Mouse (Mus musculus): Measurements from ENCODE around the gene Eif2b5. TPM values are rescaled to one million over a fixed set of nuclear protein-coding genes. Genes with fewer than 3 reads are reported as not detected.
"Not testable (repeated sequence)": the region's sequence is repeated elsewhere in the genome, so short reads cannot be mapped to it uniquely, and the experiment has no call there.

Gene Eif2b5
- polyA plus RNA-seq, 1 experiment from 2014 or later, result 137 TPM

GRCm38 (mm10) chr16:20476857-20477256, 21.8 kb upstream of the Eif2b5 start:
- Histone ChIP-seq H3K9me3 (no peaks in the 10 kb centered on the region), H3K27ac (peak overlapping the region; percentile 50; the same call in 1 of the 2 replicates), H3K9ac (no peak overlapping the region), H3K4me1 (0 out of 2 replicates have a peak, but pooled peaks cover 5% of the 10 kb centered on the region), H3K4me2 (replicated peaks) (no peak overlapping the region), H3K4me3 (no peak overlapping the region), H3K27me3 (no peaks in the 10 kb centered on the region), H3K36me3 (no peaks in the 10 kb centered on the region)
- no peak for ATAC-seq (ENCODE audit: insufficient number of reproducible peaks, insufficient read depth, low FRiP score, low TSS enrichment)
- WGBS, result 47% methylated on average over 1 of the region's 1 CpGs

GRCm38 (mm10) chr16:20477270-20477669, 21.3 kb upstream of the Eif2b5 start:
- peak overlapping the region; percentile 50; the same call in 1 of the 2 replicates for H3K27ac ChIP-seq
- WGBS, result 60% methylated on average over 2 of the region's 3 CpGs
- no peak overlapping the region for H3K4me3 ChIP-seq
- no peaks in the 10 kb centered on the region for H3K9me3 ChIP-seq
- ATAC-seq (ENCODE audit: insufficient number of reproducible peaks, insufficient read depth, low FRiP score, low TSS enrichment), result no peak
- no peak overlapping the region for H3K9ac ChIP-seq
- H3K4me2 ChIP-seq (replicated peaks), result no peak overlapping the region
- H3K27me3 ChIP-seq, result no peaks in the 10 kb centered on the region
- H3K4me1 ChIP-seq, result 0 out of 2 replicates have a peak, but pooled peaks cover 5% of the 10 kb centered on the region
- no peaks in the 10 kb centered on the region for H3K36me3 ChIP-seq

GRCm38 (mm10) chr16:20478504-20478903, 20.1 kb upstream of the Eif2b5 start:
- WGBS, result 50% methylated on average over 2 of the region's 2 CpGs
- H3K9ac ChIP-seq, result no peak overlapping the region
- no peak overlapping the region for H3K27ac ChIP-seq
- H3K4me1 ChIP-seq, result 0 out of 2 replicates have a peak, but pooled peaks cover 5% of the 10 kb centered on the region
- H3K27me3 ChIP-seq, result no peaks in the 10 kb centered on the region
- H3K9me3 ChIP-seq, result no peaks in the 10 kb centered on the region
- no peak for ATAC-seq (ENCODE audit: insufficient number of reproducible peaks, insufficient read depth, low FRiP score, low TSS enrichment)
- no peak overlapping the region for H3K4me3 ChIP-seq
- no peaks in the 10 kb centered on the region for H3K36me3 ChIP-seq
- no peak overlapping the region for H3K4me2 ChIP-seq (replicated peaks)

- not testable (repeated sequence) for H3K36me3 ChIP-seq; H3K4me2 ChIP-seq (replicated peaks)
Measured at GRCm38 (mm10) chr16:20479026-20479760, 19.4 kb upstream of the Eif2b5 start.

GRCm38 (mm10) chr16:20480115-20480514, 18.5 kb upstream of the Eif2b5 start:
- 35% methylated on average over 3 of the region's 3 CpGs for WGBS
- no peak overlapping the region for H3K4me2 ChIP-seq (replicated peaks)
- H3K4me3 ChIP-seq, result no peak overlapping the region
- 0 out of 2 replicates have a peak, but pooled peaks cover 5% of the 10 kb centered on the region for H3K4me1 ChIP-seq
- no peak overlapping the region for H3K27ac ChIP-seq
- ATAC-seq (ENCODE audit: insufficient number of reproducible peaks, insufficient read depth, low FRiP score, low TSS enrichment), result no peak
- H3K36me3 ChIP-seq, result no peaks in the 10 kb centered on the region
- H3K27me3 ChIP-seq, result no peaks in the 10 kb centered on the region
- H3K9me3 ChIP-seq, result no peaks in the 10 kb centered on the region
- no peak overlapping the region for H3K9ac ChIP-seq

More at GRCm38 (mm10) chr16:20479026-20479760, 19.4 kb upstream of the Eif2b5 start:
- H3K4me3 ChIP-seq; ATAC-seq (ENCODE audit: insufficient number of reproducible peaks, insufficient read depth, low FRiP score, low TSS enrichment); H3K9me3 ChIP-seq; H3K9ac ChIP-seq; H3K27ac ChIP-seq; H3K4me1 ChIP-seq; H3K27me3 ChIP-seq: not testable (repeated sequence)
- WGBS, result 89% methylated on average over 12 of the region's 12 CpGs

GRCm38 (mm10) chr16:20481746-20482145, 16.9 kb upstream of the Eif2b5 start:
- Histone ChIP-seq H3K4me2 (replicated peaks) (no peak overlapping the region), H3K36me3 (no peaks in the 10 kb centered on the region), H3K4me3 (no peak overlapping the region), H3K4me1 (0 out of 2 replicates have a peak, but pooled peaks cover 5% of the 10 kb centered on the region), H3K9ac (no peak overlapping the region), H3K27me3 (no peaks in the 10 kb centered on the region), H3K27ac (no peak overlapping the region), H3K9me3 (no peaks in the 10 kb centered on the region)
- no peak for ATAC-seq (ENCODE audit: insufficient number of reproducible peaks, insufficient read depth, low FRiP score, low TSS enrichment)
- WGBS, result 53% methylated on average over 2 of the region's 2 CpGs

GRCm38 (mm10) chr16:20483716-20484115, 14.9 kb upstream of the Eif2b5 start:
- H3K27me3 ChIP-seq; H3K4me2 ChIP-seq (replicated peaks); H3K4me1 ChIP-seq; H3K9ac ChIP-seq; H3K4me3 ChIP-seq; H3K36me3 ChIP-seq; H3K27ac ChIP-seq; ATAC-seq (ENCODE audit: insufficient number of reproducible peaks, insufficient read depth, low FRiP score, low TSS enrichment); H3K9me3 ChIP-seq: not testable (repeated sequence)
- WGBS, result 86% methylated on average over 7 of the region's 7 CpGs

GRCm38 (mm10) chr16:20485061-20485460, 13.6 kb upstream of the Eif2b5 start:
- no peaks in the 10 kb centered on the region for H3K4me1 ChIP-seq
- no peak overlapping the region for H3K9ac ChIP-seq
- H3K27ac ChIP-seq, result no peak overlapping the region
- H3K27me3 ChIP-seq, result no peaks in the 10 kb centered on the region
- 44% methylated on average over 4 of the region's 4 CpGs for WGBS
- no peak for ATAC-seq (ENCODE audit: insufficient number of reproducible peaks, insufficient read depth, low FRiP score, low TSS enrichment)
- H3K36me3 ChIP-seq, result no peaks in the 10 kb centered on the region
- no peak overlapping the region for H3K4me3 ChIP-seq
- H3K4me2 ChIP-seq (replicated peaks), result no peak overlapping the region
- no peaks in the 10 kb centered on the region for H3K9me3 ChIP-seq

GRCm38 (mm10) chr16:20486048-20486447, 12.6 kb upstream of the Eif2b5 start:
- WGBS, result 65% methylated on average over 3 of the region's 3 CpGs
- no peak overlapping the region for H3K4me2 ChIP-seq (replicated peaks)
- H3K27ac ChIP-seq, result no peak overlapping the region
- no peak overlapping the region for H3K9ac ChIP-seq
- H3K9me3 ChIP-seq, result no peaks in the 10 kb centered on the region
- no peaks in the 10 kb centered on the region for H3K27me3 ChIP-seq
- no peaks in the 10 kb centered on the region for H3K36me3 ChIP-seq
- no peaks in the 10 kb centered on the region for H3K4me1 ChIP-seq
- ATAC-seq (ENCODE audit: insufficient number of reproducible peaks, insufficient read depth, low FRiP score, low TSS enrichment), result no peak
- H3K4me3 ChIP-seq, result no peak overlapping the region

- Histone ChIP-seq H3K27ac (no peak overlapping the region), H3K27me3 (no peaks in the 10 kb centered on the region), H3K36me3 (no peaks in the 10 kb centered on the region), H3K4me3 (no peak overlapping the region), H3K4me2 (replicated peaks) (no peak overlapping the region), H3K4me1 (no peaks in the 10 kb centered on the region), H3K9ac (no peak overlapping the region), H3K9me3 (no peaks in the 10 kb centered on the region)
- no peak for ATAC-seq (ENCODE audit: insufficient number of reproducible peaks, insufficient read depth, low FRiP score, low TSS enrichment)
- 42% methylated on average over 1 of the region's 1 CpGs for WGBS
Measured at GRCm38 (mm10) chr16:20488151-20488550, 10.5 kb upstream of the Eif2b5 start.

GRCm38 (mm10) chr16:20488751-20489150, 9.9 kb upstream of the Eif2b5 start:
- H3K9ac ChIP-seq, result not testable (repeated sequence)

GRCm38 (mm10) chr16:20489233-20489632, 9.4 kb upstream of the Eif2b5 start:
- no peaks in the 10 kb centered on the region for H3K9me3 ChIP-seq
- no peaks in the 10 kb centered on the region for H3K4me1 ChIP-seq
- H3K4me3 ChIP-seq, result no peak overlapping the region
- 83% methylated on average over 2 of the region's 2 CpGs for WGBS
- H3K4me2 ChIP-seq (replicated peaks), result no peak overlapping the region
- H3K36me3 ChIP-seq, result no peaks in the 10 kb centered on the region
- no peaks in the 10 kb centered on the region for H3K27me3 ChIP-seq
- H3K27ac ChIP-seq, result no peak overlapping the region
- no peak for ATAC-seq (ENCODE audit: insufficient number of reproducible peaks, insufficient read depth, low FRiP score, low TSS enrichment)
- no peak overlapping the region for H3K9ac ChIP-seq

More at GRCm38 (mm10) chr16:20488751-20489150, 9.9 kb upstream of the Eif2b5 start:
- not testable (repeated sequence) for H3K27ac ChIP-seq; H3K27me3 ChIP-seq; H3K4me1 ChIP-seq; ATAC-seq (ENCODE audit: insufficient number of reproducible peaks, insufficient read depth, low FRiP score, low TSS enrichment); H3K4me3 ChIP-seq; H3K9me3 ChIP-seq; H3K4me2 ChIP-seq (replicated peaks); H3K36me3 ChIP-seq
- 88% methylated on average over 9 of the region's 9 CpGs for WGBS

All from embryonic facial prominence, embryonic 12.5 days (tissue).